Mouse (Mus musculus) CD4-positive, CD25-positive, alpha-beta regulatory T cell, adult 2 months (primary cell): Measurements from ENCODE around the gene Ddx28.
"Not testable (repeated sequence)": the region's sequence is repeated elsewhere in the genome, so short reads cannot be mapped to it uniquely, and the experiment has no call there.

Experiments
- DNase-seq: peaks from one replicate; pipeline ENCODE4 v3.0.0-alpha.2; 2012; ENCODE audit warnings: low read depth, low spot score

Ddx28 gene

DNA sequence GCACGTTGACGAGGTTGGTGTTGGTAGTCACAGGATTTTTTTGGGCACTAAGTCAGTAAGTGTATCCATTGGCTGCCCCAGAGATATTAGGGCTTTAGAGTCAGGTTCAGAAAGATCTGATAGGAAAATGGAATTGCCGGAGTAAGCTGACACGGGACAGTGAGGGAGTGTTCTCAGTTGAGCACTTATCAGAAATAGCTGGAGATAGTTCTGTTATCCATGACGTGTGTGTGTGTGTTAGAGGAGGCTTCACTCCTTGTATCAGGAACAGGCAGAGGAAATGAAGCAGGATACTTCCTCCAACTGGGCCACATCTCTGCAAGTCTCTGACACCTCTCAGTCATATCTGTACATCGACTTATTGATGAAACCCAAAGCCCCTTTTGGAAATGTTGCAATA lies 4.6 kb upstream of the Ddx28 start:
- DNase-seq = no peak

- not testable (repeated sequence) for DNase-seq
Observed at GRCm38 (mm10) chr8:106012203-106012602, 521 bp upstream of the Ddx28 start.

GRCm38 (mm10) chr8:106010748-106011642 lies 687 bp downstream of the Ddx28 start:
- DNase-seq = peak; percentile 94

GRCm38 (mm10) chr8:106007891-106008290 lies 3.8 kb downstream of the Ddx28 start:
- DNase-seq = not testable (repeated sequence)

- DNase-seq = peak; percentile 74
Observed at GRCm38 (mm10) chr8:106007135-106007534, 4.5 kb downstream of the Ddx28 start.

DNA sequence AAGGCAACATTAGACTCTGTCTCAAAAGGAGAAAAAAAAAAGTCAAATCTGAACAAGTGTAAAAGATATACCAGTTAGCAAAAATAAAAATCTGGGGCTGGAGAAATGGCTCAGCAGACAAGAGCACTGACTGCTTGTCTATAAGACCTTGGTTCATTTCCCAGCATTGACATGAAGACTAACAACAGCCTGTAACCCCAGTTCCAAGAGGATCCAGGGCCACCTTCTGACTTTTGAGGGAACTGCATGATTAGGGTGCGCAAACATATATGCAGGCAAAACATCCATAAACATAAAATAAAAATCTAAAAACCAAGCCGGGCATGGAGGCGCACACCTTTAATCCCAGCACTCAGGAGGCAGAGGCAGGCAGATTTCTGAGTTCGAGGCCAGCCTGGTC lies 5.3 kb downstream of the Ddx28 start:
- peak; percentile 30 for DNase-seq

GRCm38 (mm10) chr8:106005875-106006274 lies 5.8 kb downstream of the Ddx28 start, which contains the start of gene Dpep2nb:
Dpep2nb (minus strand) TSS chr8:106005975.
- no peak for DNase-seq

DNA sequence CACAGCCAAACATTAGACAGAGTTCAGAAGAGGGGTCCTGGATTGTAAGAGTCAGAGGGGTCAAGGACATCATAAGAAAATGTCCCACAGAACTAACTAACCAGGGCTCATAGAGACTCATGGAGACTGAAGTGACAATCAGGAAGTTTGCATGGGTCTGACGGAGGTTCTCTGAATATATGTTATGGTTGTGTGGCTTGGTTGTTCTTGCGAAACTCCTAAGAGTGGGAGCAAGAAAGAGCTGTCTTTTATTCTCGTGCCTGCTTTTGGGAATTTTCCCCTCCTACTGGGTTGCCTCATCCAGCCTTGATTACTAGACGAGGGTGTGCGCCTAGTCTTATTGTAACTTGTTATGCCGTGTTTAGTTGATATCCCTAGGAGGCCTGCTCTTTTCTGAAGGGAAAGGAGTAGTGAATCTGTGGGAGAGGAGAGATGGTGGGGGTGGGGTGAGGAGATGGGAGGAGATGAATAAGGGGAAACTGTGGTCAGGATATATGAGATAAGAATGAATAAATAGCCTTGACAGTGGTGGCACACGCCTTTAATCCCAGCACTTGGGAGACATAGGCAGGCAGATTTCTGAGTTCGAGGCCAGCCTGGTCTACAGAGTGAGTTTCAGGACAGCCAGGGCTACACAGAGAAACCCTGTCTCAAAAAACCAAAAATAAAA lies 7.0 kb downstream of the Ddx28 start:
- no peak for DNase-seq

DNA sequence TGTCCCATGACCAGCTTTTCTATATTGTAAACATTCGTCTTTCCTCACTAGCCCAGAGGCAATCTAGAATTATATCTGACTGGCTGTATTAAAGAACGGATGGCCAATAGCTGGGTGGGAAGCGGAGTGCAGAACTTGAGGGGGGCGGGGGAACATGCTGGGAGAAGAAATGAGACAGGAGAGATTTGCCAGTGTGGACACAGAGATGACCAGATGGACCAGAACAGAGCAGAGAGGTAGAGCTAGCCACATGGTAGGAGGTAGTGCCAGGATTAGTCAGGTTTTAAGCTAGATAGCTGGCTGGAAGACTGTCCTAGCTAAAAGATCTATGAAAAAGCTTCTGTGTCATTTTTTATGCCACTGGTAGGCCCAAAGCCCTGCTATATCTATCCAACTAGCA lies 9.8 kb downstream of the Ddx28 start:
- no peak for DNase-seq

GRCm38 (mm10) chr8:105998971-105999370 lies 12.7 kb downstream of the Ddx28 start:
- no peak for DNase-seq

DNA sequence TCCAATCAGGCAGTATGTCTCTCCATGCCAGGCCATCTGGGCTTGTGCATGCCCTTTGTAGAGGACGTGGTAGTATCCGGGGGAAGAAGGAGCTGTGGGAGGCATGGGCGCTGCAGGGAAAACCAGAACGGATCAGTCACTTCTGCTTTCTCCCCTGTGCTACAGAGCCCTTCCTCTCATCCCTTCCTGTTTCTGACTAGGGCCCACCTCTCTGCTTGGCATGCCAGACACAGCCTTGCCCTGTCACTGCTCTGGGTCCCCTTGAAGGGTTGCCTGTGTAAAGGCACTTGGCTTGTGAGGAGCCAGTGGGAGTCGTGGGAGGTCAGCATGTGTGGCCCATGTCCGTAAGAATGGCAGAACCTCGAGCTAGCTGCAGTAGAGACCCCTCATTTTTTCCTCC lies 15.3 kb downstream of the Ddx28 start:
- no peak for DNase-seq

DNA sequence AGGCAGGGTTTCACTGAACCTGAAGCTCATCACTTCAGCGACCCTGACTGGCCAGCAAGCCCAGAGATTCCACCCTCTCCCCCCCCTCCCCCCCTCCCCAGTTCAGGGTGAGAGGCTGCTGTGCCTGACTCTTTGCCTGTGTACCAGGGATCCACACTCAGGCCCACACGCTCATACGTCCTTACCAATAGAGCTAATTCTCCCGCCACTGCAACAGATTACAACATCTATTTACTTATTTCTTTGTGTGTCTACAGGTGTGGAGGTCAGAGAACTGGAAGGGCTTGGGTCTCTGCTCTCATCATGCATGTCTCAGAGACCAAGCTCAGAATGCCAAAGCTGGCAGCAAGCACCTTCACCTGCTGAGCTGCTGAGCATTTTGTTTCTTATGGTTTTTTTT lies 18.5 kb downstream of the Ddx28 start:
- DNase-seq = no peak

DNA sequence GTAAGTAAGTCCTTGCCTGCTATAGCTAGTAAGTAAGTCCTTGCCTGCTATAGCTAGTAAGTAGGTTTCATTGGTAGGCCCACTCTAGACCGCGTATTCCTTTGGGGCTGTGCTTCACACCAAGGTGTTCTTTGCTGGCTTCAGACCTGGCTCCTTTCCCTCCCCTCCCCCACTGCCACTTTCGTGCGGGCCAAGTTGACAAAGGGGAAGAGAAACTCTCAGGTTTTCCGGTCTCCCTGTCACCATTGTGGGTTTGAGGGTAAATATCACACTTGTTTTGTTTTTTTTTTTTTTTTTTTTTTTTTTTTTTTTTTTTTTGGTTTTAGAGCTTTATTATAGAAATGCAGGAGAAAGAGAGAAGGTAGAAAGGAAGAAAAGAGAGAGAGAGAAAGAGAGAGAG lies 19.2 kb downstream of the Ddx28 start:
- DNase-seq = peak; percentile 70

GRCm38 (mm10) chr8:105991546-105991945 lies 20.1 kb downstream of the Ddx28 start:
- DNase-seq = peak; percentile 14

- DNase-seq = peak; percentile 94
Observed at GRCm38 (mm10) chr8:105990856-105991387, 20.8 kb downstream of the Ddx28 start, which contains the start of gene Dus2. Dus2 (plus strand) TSS chr8:105991337.

DNA sequence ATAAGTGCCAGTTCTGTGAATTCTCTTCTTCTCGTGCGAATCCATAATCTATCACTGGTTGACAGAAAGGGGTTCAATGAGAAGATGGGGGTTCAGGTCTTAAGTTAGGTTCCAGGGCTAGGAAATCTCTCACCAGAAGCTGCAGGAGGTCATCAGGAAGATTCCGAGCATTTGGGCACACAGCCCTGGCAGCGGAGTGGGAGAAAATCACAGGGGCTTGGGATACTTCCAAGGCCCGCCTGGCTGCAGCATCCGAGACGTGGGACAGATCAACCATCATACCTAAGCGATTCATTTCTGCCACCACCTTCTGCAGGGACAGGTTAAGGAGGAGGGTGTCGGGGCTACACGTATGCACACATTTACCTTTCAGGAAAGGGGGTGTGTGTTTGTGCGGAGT lies 23.1 kb downstream of the Ddx28 start:
- no peak for DNase-seq

- DNase-seq = not testable (repeated sequence)
Observed at GRCm38 (mm10) chr8:105983406-105983805, 28.3 kb downstream of the Ddx28 start.

GRCm38 (mm10) chr8:105981146-105981545 lies 30.5 kb downstream of the Ddx28 start:
- DNase-seq = no peak

DNA sequence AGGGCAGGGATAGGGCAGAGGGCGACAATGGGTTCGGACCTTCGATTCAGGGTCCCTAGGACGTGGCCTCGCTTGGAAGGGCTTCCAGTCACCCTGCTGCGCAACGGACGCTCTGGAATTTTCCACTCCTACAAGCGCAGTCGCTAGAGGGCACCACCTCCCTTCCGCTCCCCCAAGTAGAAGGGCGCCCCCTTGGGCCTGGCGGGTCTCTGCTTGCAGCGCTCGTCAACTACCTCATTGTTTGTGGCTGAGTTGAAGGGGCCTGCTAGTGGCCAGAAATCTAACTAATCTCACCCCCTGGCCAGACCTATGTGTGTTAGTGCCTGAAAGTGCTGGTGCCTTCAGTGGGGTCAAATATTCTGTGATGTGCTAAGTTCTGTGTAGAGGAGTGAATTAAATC lies 32.4 kb downstream of the Ddx28 start, which contains the start of gene Dpep3:
TSS of gene Dpep3 (minus strand) at position 105 of the 400 bp plus-strand sequence.
- DNase-seq = no peak

DNA sequence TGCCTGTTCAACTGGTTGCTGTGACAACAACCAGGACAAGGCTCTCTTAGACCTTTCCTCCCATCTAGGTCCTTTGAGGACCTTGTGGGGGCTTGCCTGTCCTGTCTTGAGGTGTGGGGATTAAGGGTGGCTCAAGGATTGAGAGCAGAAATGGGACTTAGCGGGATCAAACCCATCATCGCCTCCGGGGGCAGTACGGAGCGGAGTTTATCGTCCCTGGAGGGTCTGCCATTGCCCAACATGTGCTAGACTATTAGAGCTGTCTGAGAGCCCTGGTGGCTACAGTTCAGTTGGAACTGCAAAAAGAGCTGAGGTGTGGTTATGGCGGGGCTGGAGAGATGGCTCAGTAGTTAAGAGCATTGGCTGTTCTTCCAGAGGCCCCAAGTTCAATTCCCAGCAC lies 36.3 kb downstream of the Ddx28 start:
- DNase-seq = no peak

DNA sequence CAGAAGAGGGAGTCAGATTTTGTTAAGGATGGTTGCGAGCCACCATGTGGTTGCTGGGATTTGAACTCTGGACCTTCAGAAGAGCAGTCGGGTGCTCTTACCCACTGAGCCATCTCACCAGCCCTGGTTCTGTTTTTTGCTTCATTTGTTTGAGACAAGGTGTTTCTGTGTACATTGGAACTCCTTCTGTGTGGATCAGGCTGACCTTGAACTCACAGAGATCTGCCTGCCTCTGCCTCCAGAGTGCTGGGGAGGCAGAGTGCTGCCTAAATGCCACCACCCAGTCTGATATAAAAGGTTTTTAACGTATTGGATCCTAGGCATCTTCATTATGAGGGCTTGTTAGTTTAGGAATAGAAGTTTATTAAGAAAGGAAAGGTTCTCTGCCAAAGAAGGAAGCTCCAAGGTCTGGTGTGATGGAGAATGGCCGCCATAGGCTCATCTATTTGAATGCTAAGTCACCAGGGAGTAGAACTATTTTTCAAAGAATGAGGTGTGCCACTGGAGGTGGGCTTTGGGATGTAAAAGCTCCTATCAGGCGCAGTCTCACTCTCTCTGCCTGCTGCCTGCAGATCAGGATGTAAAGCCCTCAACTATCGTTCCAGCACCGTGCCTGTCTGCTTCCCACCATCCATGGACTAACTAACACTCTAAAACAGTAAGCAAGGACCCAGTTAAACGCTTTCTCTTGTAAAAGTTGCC lies 40.5 kb downstream of the Ddx28 start:
- DNase-seq = no peak

DNA sequence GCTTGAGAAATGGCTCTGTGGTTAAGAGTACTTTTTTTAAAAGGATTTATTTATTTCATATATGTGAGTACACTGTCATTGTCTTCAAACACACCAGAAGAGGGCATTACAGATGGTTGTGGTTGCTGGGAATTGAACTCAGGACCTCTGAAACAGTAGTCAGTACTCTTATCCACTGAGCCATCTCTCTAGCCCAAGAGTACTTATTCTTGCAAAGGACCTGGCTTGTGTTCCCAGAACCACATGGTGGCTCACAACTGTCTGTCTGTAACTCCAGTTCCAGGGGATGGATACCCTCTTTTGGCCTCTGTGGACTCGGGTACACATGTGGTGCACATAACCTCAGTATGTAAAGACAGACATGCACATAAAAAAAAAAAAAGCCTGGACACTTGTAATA lies 42.3 kb downstream of the Ddx28 start:
- no peak for DNase-seq
